Mouse (Mus musculus) cerebellum, postnatal 36 days (tissue): Measurements from ENCODE around the gene Ppil1.
"Not testable (repeated sequence)": the region's sequence is repeated elsewhere in the genome, so short reads cannot be mapped to it uniquely, and the experiment has no call there.

Source experiments
- DNase-seq, 2 experiments: peaks; one replicate each; pipeline ENCODE4 v3.0.0; 2021 to 2022; ENCODE audit warnings: mixed read lengths in 2 of 2

Gene Ppil1

DNA sequence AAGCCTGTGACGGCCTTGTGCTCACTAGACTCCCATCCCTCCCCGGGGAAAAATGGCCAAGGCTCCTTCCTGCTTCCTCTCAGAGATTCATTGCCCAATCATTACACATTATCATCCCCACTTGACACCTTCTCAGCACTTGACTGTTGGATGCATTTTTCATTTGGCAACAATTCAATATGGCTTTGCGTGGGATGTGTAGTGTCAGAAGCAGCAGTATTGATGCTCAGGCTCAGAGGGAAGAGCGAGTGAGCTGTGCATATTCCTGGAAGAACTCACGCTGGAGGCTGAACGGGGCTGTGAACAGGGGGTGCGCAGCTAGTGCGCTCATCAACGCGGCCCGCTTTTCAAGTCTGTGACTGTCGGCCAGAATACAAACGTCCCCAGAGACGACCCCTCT, 13.0 kb downstream of the Ppil1 start:
- DNase-seq: not testable (repeated sequence)

DNA sequence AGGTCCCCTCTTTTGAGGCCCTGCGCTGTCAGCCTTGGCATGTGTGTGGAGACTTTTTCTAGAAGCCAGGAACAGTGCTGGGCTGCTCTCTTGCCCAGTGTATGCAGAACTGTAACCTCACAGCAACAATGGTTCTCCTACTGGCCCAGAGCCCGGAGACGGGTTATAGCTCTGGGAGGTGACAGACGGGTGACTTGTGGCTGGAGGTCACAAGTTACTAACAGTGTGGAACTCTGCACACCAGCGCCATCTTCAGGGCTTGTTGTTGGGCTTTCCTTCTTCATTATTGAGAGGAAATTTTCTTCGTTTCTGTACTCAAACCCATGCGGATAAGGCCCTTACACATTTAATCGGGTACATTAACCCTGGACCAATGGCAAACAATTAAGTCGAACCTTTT, 14.5 kb downstream of the Ppil1 start:
- DNase-seq: no peak

GRCm38 (mm10) chr17:29247881-29248280, 16.1 kb downstream of the Ppil1 start:
- no peak for DNase-seq

DNA sequence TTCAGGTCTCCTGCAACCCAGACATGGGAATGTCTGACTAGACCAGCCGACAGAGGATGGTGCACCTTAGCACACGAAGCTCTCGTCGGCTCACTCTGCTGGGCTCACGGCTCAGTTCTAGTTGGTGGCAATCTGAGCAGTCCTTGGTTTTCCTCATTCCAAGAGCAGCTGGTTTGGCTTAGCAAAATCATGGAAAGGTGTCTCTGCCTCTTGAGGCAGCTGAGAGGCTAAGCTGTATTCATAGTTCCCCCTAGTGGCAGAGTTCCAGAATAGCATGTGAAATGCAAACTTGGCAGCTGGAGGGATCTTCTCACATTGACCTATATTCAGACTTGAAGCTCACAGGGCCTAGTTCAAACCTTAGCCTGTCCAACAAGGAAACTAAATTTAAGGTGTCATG, 17.4 kb downstream of the Ppil1 start:
- DNase-seq: peak in 1 of 2 experiments; percentile 39

DNA sequence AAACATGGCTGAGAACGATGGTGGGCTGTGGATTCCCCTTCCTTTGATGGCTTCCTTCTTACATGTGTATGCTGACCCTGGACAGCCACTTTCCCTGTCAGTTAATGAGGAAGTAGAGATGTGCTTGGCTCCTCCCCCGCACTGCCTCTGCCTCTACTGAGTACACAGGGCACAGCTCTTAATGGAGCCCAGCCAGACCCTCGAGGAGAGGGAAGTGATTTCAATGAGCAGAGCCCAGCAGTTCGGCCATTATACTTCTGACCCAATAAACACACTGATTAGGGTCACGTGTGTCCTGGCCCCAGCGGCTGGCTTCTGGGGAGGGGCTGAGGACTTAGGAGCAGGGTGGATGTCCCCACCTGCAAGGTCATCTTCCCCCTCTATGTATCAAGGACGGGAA, 18.3 kb downstream of the Ppil1 start:
- DNase-seq: no peak

- no peak for DNase-seq
Measured at GRCm38 (mm10) chr17:29244912-29245311, 19.1 kb downstream of the Ppil1 start.

GRCm38 (mm10) chr17:29238421-29238945, 25.5 kb downstream of the Ppil1 start:
- DNase-seq: no peak

- DNase-seq: no peak
Measured at GRCm38 (mm10) chr17:29237772-29238420, 26.1 kb downstream of the Ppil1 start, which contains the start of gene Cpne5. Gene Cpne5 (minus strand): TSS chr17:29238167.

DNA sequence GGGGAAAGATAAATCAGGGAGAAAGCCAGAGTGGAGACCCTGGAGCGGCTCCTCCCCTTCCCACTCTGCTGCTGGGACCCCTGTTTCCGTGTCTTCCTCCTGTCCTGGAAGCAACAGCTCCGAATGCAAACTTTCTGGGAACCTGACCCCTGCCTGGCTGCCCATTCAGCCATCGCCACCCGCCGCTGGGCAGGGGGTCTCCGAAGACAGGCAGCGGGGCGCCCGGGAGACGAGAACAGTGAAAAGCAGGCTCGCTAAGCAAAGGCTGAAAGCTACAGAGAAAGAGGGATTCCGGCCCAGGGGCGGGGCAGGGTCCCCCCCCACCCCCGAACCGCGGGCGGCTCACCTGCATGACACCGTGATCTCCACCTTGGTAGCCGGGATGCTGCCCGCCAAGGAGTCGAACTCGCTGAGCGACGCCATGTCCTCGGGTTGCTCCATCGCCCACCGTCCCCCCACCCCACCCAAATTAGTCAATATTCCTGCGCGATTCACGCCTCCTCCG, 26.7 kb downstream of the Ppil1 start:
- DNase-seq: no peak

DNA sequence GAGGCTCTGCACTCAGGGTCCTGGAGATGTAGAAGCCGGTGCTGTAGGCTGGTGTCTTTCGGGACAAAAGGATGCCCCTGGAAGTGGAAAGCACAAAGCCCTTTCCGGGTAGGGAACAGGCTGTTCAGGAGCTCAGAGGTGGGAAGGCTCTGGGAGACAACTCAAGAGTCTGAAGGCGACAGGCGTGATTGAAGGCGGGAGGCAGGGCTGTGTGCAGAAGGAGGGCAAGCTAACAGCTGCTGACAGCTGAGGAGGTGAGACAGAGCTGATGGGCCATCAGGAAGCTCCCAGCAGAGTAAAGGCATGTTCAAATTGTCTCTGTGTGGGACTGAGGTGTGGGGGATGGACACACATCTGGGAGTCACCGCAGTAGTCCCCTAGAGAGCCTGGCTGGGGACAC, 27.9 kb downstream of the Ppil1 start:
- DNase-seq: no peak

DNA sequence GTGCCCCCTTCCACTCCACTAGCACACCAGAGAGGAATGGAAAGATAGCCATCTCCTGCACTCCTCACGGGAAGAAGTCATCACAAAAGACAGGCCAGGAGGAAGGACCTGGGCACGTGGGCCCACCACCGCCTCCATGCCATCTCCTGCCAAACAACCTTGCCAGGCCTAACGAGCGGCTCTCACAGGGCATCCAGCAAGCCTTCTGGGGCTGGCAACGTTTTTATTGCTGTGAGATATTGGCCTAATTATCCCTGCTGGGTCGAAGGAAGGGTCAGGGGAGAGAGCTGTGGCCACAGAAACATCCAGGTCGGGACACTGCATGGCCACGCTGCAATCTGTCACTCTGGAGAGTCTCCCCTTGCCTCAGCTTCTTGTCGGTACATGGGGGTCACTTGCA, 32.9 kb downstream of the Ppil1 start:
- peak in 1 of 2 experiments; percentile 22 for DNase-seq

DNA sequence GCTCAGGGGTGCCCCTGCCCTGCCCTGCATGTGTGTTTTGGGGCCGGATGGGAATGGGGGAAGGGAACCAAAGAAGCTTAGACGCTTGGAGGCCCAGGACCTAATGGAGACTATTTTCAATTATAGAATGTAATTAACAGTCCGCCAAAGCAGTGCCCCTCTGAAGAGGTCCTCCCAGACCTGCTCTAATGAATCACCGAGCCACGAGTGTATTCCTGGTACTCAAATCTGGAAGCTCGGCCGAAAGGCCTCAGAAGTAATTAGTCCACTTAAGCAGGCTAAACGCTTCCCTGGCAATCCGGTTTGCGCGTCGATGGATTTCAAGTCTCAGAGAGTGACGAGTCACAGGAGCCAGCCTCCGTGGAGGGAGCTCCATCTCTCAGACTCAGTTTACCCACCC, 43.4 kb downstream of the Ppil1 start:
- DNase-seq: no peak

- no peak for DNase-seq
Measured at GRCm38 (mm10) chr17:29218017-29218416, 46.0 kb downstream of the Ppil1 start.

GRCm38 (mm10) chr17:29216078-29216477, 47.9 kb downstream of the Ppil1 start:
- no peak for DNase-seq

DNA sequence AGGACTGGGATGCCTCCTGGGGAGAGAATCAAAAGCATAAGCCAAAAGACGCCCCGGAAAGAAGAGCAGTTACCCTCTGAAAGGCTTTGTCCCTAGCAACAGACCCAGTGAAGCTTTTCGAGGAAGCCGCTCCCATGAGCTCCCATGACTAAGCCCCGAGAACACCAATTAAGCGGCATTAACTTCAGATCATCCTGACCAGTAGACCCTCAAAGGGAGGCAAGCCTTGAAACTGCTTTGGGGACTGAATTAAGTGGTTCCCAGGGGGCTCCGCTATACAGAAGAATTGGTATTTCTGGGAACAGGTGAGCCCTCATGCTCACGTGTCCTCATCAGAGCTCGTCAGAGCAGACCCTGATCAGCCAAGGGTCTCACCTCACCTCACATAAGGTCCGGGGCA, 49.3 kb downstream of the Ppil1 start:
- DNase-seq: no peak

GRCm38 (mm10) chr17:29214193-29214456, 49.9 kb downstream of the Ppil1 start:
- no peak for DNase-seq

- no peak for DNase-seq
Measured at GRCm38 (mm10) chr17:29213381-29214192, 50.4 kb downstream of the Ppil1 start.

- no peak for DNase-seq
Measured at GRCm38 (mm10) chr17:29211836-29212235, 52.1 kb downstream of the Ppil1 start.

- no peak for DNase-seq
Measured at GRCm38 (mm10) chr17:29210037-29210436, 53.9 kb downstream of the Ppil1 start.

DNA sequence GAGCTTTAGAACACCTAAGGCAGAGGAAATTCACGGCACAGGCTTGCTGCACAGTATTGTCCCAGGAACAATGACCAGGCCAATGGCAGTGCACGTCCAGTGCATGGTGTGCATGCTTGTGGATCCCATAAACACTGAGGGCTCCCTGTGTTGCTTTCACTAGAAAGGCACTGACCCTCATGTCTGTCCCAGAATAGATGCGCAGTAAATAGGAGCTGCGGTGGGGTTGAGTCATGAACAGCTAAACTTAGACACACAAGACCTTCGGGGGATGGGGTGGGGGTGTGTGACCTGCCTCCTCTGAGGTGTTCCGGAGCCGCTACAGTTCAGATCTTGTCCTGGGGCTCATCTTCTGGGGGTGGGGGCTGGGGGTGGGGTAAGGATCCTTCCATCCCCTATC, 57.9 kb downstream of the Ppil1 start:
- DNase-seq: no peak

DNA sequence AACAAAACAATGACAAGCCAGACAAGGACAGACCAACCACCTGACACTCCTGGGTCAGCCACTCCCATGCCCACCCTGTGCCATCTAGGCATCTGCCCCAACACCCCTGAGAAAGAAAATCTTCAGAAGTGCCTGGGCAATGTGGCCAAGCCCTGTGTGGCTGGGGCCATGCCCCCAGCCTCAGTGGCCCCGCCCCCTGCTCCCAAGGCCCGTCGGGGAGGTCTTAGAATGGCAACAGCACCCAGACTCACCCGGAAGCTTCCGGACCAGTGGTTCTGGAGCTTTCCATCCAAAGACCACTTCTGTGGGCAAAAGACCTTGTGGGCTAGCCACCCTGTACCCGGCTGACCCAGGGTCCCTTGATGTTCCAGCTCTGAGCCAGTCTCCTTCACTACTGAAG, 61.4 kb downstream of the Ppil1 start:
- no peak for DNase-seq
